Mouse (Mus musculus) neural tube, embryonic 12.5 days (tissue): ENCODE results near the gene Cfap45. TPM values are rescaled to one million over a fixed set of nuclear protein-coding genes. Genes with fewer than 3 reads are reported as not detected.

Source experiments
- ATAC-seq: fragments of 200-750 bp; cut with Nextera tagmentation; 2 replicates; pipeline ENCODE4 v1.8.0; 2017; ENCODE audit warnings: low read depth, mild to moderate bottlenecking, moderate TSS enrichment, moderate library complexity; ENCODE audit not compliant: low FRiP score
- H3K27ac ChIP-seq: fragments of 300-500 bp; sonication (generic); 2 replicates; pipeline ENCODE4 v1.5.1; 2016
- H3K27me3 ChIP-seq: fragments of 300-500 bp; sonication (generic); replicated peaks from 2 replicates; pipeline ENCODE4 v1.6.1; 2016; ENCODE audit warnings: mild to moderate bottlenecking
- H3K36me3 ChIP-seq: fragments of 300-500 bp; sonication (generic); 2 replicates; pipeline ENCODE4 v1.6.1; 2016; ENCODE audit warnings: mild to moderate bottlenecking
- H3K4me1 ChIP-seq: fragments of 300-500 bp; sonication (generic); 2 replicates; pipeline ENCODE4 v1.6.1; 2016
- H3K4me2 ChIP-seq: fragments of 300-500 bp; sonication (generic); replicated peaks from 2 replicates; pipeline ENCODE4 v1.6.1; 2016; ENCODE audit warnings: mild to moderate bottlenecking
- H3K4me3 ChIP-seq: fragments of 300-500 bp; sonication (generic); 2 replicates; pipeline ENCODE4 v1.5.1; 2016
- H3K9ac ChIP-seq: fragments of 300-500 bp; sonication (generic); 2 replicates; pipeline ENCODE4 v1.6.1; 2016; ENCODE audit warnings: mild to moderate bottlenecking
- H3K9me3 ChIP-seq: fragments of 300-500 bp; sonication (generic); 2 replicates; pipeline ENCODE4 v1.6.1; 2016; ENCODE audit warnings: mild to moderate bottlenecking
- WGBS: fragments of 180-500 bp; shearing (Covaris S2); methylation state at CpG from one replicate; pipeline ENCODE4 v1.1.7; 2016; 5-methylcytosine and 5-hydroxymethylcytosine counted together
- polyA plus RNA-seq: library from polyadenylated mRNA; unstranded; fragments of >200 nt; fragmentation: Nextera tagmentation; extraction: Ambion mirVana; gene quantifications from 2 replicates; pipeline ENCODE4 v1.2.1, GENCODE M21; 2016

Cfap45 gene
- polyA plus RNA-seq, 1 experiment from 2014 or later: 2.5 TPM

DNA sequence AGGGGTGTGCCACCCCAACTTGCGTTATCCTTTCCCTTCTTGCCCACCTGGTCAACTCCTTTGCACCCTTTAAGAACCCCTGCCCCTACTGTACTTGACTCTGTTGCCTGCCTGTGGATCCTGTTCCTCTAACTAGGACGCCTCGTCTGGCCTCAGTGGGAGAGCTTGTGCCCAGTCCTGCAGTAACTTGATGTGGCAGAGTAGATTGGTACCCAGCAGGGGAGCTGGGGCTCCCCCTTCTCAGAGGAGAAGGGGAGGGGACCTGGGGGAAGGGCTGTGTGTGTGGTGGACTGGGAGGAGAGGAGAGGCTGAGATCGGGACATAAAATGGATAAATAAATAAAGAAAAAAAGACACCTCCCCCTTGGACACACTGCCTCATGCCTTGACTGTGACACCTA lies 64.4 kb downstream of the Cfap45 start:
- no peak overlapping the region for H3K4me2 ChIP-seq
- no peak overlapping the region for H3K27ac ChIP-seq
- no peaks in the 10 kb centered on the region for H3K36me3 ChIP-seq
- 46% methylated on average over 4 of the region's 4 CpGs for WGBS
- ATAC-seq: no peak
- no peaks in the 10 kb centered on the region for H3K9me3 ChIP-seq
- H3K4me1 ChIP-seq: peaks cover 15% of the 10 kb centered on the region; the same call in 1 of the 2 replicates
- no peak overlapping the region for H3K4me3 ChIP-seq
- no peak overlapping the region for H3K9ac ChIP-seq
- peaks cover 6% of the 10 kb centered on the region; the same call in 1 of the 2 replicates for H3K27me3 ChIP-seq

DNA sequence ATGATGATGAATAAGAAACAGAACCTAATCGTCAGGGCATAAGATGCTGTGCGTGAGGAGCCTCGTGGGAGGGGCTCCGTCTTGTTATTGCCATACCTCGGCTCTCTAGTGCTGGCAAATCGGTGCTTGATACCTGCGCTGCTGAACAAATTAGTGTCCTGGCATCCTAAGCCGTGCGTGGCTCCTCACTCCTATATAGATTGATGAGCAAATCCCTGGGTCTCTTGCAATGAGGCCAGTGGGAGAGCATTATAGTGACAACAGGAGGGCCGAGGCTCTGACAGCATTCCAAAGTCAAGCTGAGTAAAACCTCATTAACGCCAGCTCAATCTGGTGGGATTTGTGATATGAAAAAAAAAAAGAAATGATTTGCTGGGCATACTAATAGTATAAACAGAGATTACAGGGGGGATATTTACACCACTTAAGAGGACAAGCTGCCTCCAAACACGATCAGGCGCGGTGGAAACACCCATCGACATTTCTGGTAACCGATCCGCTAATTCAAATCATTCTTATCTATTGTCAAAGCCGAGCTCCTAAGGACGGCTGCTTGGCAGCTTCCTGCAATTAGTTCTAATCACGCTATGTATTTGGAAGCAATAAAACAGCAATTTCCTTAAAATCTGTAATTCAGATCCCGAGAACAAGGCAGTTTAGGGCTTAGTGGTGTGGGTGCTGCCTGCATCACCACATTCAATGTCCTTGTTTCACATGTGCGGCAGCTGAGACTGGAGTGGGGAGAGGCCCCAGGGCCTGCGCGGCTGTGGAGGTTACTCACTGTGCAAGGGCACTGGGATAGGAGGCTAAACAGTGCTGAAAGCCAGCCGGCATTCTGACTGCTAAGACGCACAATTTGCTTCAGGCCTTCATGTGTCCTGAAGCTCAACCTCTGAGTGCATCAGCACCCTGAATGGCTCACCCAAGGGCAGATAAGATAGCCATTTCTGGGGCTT lies 65.3 kb downstream of the Cfap45 start:
- Histone ChIP-seq H3K4me1 (peaks cover 15% of the 10 kb centered on the region; the same call in 1 of the 2 replicates), H3K4me2 (peak overlapping the region; percentile 29; the same call in 1 of the 2 replicates), H3K9me3 (no peaks in the 10 kb centered on the region), H3K36me3 (no peaks in the 10 kb centered on the region), H3K27ac (peak overlapping the region; percentile 34; the same call in 1 of the 2 replicates), H3K9ac (no peak overlapping the region), H3K4me3 (no peak overlapping the region), H3K27me3 (peaks cover 6% of the 10 kb centered on the region; the same call in 1 of the 2 replicates)
- WGBS: 22% methylated on average over 26 of the region's 26 CpGs
- peak; percentile 86 for ATAC-seq

GRCm38 (mm10) chr1:172590385-172590784 lies 69.8 kb downstream of the Cfap45 start, which contains the start of gene Slamf8:
Slamf8 (minus strand) TSS chr1:172590568.
- ATAC-seq: no peak
- Histone ChIP-seq H3K27me3 (no peaks in the 10 kb centered on the region), H3K4me2 (no peak within 1 kb of the TSS), H3K9ac (no peak within 1 kb of the TSS), H3K4me1 (peaks cover 10% of the 10 kb centered on the region; the same call in 1 of the 2 replicates), H3K4me3 (no peak within 1 kb of the TSS), H3K27ac (no peak within 1 kb of the TSS), H3K36me3 (no peaks in the 10 kb centered on the region), H3K9me3 (no peaks in the 10 kb centered on the region)
- 90% methylated on average over 7 of the region's 7 CpGs for WGBS

DNA sequence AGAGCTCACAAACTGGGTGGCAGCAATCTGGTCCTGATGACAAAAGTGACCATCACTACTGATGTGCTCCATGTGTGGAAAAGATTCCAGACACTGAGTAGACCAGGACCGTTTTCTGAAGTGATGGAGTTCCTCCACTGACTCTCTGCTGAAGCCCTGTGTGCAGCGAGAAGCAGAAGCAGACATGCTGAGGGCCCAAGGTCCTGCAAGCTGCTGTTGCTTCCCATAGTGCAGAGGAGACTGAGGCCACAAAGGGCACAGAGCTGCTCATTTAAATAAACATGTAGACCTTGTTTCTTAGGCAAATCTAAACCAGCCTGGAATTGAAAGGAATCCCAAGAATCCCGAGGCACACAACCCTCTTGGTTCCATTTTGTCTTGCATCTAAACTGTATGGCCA lies 72.7 kb downstream of the Cfap45 start:
- Histone ChIP-seq H3K27me3 (no peaks in the 10 kb centered on the region), H3K36me3 (no peaks in the 10 kb centered on the region), H3K4me3 (no peak overlapping the region), H3K9me3 (no peaks in the 10 kb centered on the region), H3K4me1 (no peaks in the 10 kb centered on the region), H3K9ac (no peak overlapping the region), H3K4me2 (no peak overlapping the region), H3K27ac (no peak overlapping the region)
- ATAC-seq: no peak
- WGBS: 78% methylated on average over 3 of the region's 3 CpGs

DNA sequence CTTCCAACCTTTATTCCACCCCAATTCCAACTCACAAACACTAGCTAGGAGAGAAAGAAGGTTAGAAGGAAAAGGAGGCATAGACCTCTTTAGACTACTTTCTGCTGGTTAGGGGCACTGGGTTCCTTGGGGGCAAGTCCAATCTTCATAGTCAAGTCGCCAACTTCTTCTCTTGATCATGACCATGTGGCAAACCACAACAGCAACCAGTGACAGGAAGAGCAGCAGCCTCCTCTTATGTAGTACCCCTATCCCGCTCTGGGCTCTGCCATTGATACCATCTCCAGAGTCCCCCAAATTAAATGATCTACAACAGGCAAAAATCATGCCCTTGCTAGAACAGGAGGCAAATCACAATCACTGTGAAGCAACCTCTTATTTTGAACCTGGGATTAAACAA lies 73.4 kb downstream of the Cfap45 start:
- H3K4me1 ChIP-seq: no peaks in the 10 kb centered on the region
- no peak for ATAC-seq
- no peaks in the 10 kb centered on the region for H3K36me3 ChIP-seq
- no peak overlapping the region for H3K4me3 ChIP-seq
- 95% methylated on average over 2 of the region's 2 CpGs for WGBS
- no peak overlapping the region for H3K27ac ChIP-seq
- H3K9me3 ChIP-seq: no peaks in the 10 kb centered on the region
- H3K27me3 ChIP-seq: no peaks in the 10 kb centered on the region
- no peak overlapping the region for H3K9ac ChIP-seq
- no peak overlapping the region for H3K4me2 ChIP-seq

GRCm38 (mm10) chr1:172594495-172594894 lies 73.9 kb downstream of the Cfap45 start:
- Histone ChIP-seq H3K9ac (no peak overlapping the region), H3K27ac (no peak overlapping the region), H3K4me2 (no peak overlapping the region), H3K9me3 (no peaks in the 10 kb centered on the region), H3K4me1 (no peaks in the 10 kb centered on the region), H3K27me3 (no peaks in the 10 kb centered on the region), H3K36me3 (no peaks in the 10 kb centered on the region), H3K4me3 (no peak overlapping the region)
- ATAC-seq: no peak

Other genes with a start within 250 kb of the Cfap45 start
- gene Atp1a2, start 222.7 kb upstream of the Cfap45 start, polyA plus RNA-seq: 14.5 and 14.9 TPM in 2 replicates
- 1.4 and 1.6 TPM in 2 replicates for gene Kcnj9, start 191.5 kb upstream of the Cfap45 start, polyA plus RNA-seq
- gene Kcnj10, start 179.6 kb upstream of the Cfap45 start, polyA plus RNA-seq: 0.96 and 1.3 TPM in 2 replicates
- 8.3 and 9.4 TPM in 2 replicates for gene Pigm, start 144.3 kb upstream of the Cfap45 start, polyA plus RNA-seq
- 0.19 TPM in 1 of 2 replicates, not detected in the other for gene Slamf9, start 45.4 kb upstream of the Cfap45 start, polyA plus RNA-seq
- gene Igsf9, start 39.0 kb upstream of the Cfap45 start, polyA plus RNA-seq: 83.5 and 84.1 TPM in 2 replicates
- gene Tagln2, start 20.8 kb upstream of the Cfap45 start, polyA plus RNA-seq: 105 and 131 TPM in 2 replicates
- 0.31 and 0.58 TPM in 2 replicates for gene Vsig8, start 35.1 kb downstream of the Cfap45 start, polyA plus RNA-seq
- not detected in 2 replicates for gene Slamf8, start 69.8 kb downstream of the Cfap45 start, polyA plus RNA-seq
- gene Fcrl6, start 81.8 kb downstream of the Cfap45 start, polyA plus RNA-seq: 0.16 and 0.19 TPM in 2 replicates
- gene Dusp23, start 112.2 kb downstream of the Cfap45 start, polyA plus RNA-seq: 20.0 and 20.8 TPM in 2 replicates
- gene Crp, start 177.3 kb downstream of the Cfap45 start, polyA plus RNA-seq: 1.7 and 1.8 TPM in 2 replicates